Mouse (Mus musculus) erythroblast, embryonic 14.5 days (primary cell): ENCODE results near the gene Srp14. TPM values are rescaled to one million over a fixed set of nuclear protein-coding genes. Genes with fewer than 3 reads are reported as not detected.

Source experiments
- H3K27me3 ChIP-seq: 2 replicates; pipeline ENCODE4 v1.6.1; 2012; ENCODE audit warnings: inconsistent platforms; ENCODE audit not compliant: control insufficient read depth
- H3K36me3 ChIP-seq: 2 replicates; pipeline ENCODE4 v1.6.1; 2012; ENCODE audit warnings: mild to moderate bottlenecking, inconsistent platforms; ENCODE audit not compliant: control insufficient read depth
- H3K4me1 ChIP-seq: 2 replicates; pipeline ENCODE4 v1.6.1; 2012; ENCODE audit warnings: inconsistent platforms; ENCODE audit not compliant: control insufficient read depth
- H3K4me3 ChIP-seq: replicated peaks from 2 replicates; pipeline ENCODE3; 2012; ENCODE audit warnings: moderate library complexity, mild to moderate bottlenecking, inconsistent platforms
- H3K9me3 ChIP-seq: 2 replicates; pipeline ENCODE4 v1.6.1; 2012; ENCODE audit warnings: low read length, inconsistent platforms, mixed read lengths; ENCODE audit not compliant: control insufficient read depth
- GATA1 ChIP-seq: IDR thresholded peaks from 2 replicates; pipeline ENCODE4 v1.6.1; 2012; ENCODE audit warnings: low read length, inconsistent platforms, mixed read lengths
- TAL1 ChIP-seq: IDR thresholded peaks from 3 replicates; pipeline ENCODE4 v1.6.1; 2012; ENCODE audit warnings: low read length, inconsistent platforms, mixed read lengths
- polyA plus RNA-seq: library from polyadenylated mRNA; stranded (reverse); fragments of >175 nt; gene quantifications from 2 replicates; pipeline ENCODE4 v1.2.3, GENCODE M21; 2012

Srp14 gene
- polyA plus RNA-seq, 1 experiment: 4.5 TPM

DNA sequence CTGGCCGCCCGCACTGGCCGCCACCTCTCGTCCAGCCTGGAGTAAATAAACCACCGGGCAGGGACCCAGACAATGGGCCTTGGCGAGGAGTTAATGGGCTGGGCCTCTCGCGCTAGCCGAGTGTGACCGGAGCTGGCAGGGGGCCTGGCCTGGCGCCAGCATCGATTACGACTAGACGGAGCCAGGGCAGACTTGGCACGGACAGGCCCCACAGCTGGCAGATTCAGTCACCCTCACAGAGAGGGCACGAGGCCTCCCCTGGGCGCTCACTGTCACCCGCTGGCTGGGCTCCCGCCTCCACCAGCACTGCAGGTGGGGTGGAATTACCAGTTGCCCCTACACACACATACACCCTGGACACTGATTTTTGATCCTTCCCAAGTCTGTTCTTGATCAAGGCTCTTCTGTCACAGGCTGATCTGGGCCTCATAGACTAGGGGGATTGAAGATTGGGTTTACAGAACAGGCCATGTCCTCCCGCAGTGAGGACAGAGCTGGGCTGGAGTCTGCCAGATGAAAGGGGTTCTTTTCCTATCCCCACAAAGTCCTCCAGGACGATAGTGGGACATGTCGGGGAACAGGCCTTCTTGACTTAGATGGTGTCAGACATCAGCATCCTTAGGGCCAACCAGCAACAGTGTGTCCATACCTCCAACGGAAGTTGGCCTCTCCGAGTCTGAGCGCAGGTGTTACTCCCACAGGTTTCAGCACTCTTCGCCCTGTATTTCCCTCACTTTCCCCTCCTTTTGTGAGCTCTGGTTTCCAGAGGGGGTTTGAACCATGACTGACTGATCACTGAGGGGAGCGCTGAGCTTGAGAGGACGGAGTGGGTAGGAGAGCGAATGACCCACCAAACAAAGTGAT is 31.2 kb upstream of the Srp14 start:
- Histone ChIP-seq H3K4me3 (no peak overlapping the region), H3K36me3 (no peaks in the 10 kb centered on the region), H3K27me3 (no peaks in the 10 kb centered on the region), H3K4me1 (no peaks in the 10 kb centered on the region), H3K9me3 (no peaks in the 10 kb centered on the region)
- TF ChIP-seq GATA1 (no peak), TAL1 (no peak)

GRCm38 (mm10) chr2:118509688-118510446 is 30.4 kb upstream of the Srp14 start:
- H3K9me3 ChIP-seq: no peaks in the 10 kb centered on the region
- H3K27me3 ChIP-seq: no peaks in the 10 kb centered on the region
- H3K4me1 ChIP-seq: no peaks in the 10 kb centered on the region
- H3K4me3 ChIP-seq: no peak overlapping the region
- no peaks in the 10 kb centered on the region for H3K36me3 ChIP-seq
- TF ChIP-seq TAL1: no peak
- no peak for TF ChIP-seq GATA1

DNA sequence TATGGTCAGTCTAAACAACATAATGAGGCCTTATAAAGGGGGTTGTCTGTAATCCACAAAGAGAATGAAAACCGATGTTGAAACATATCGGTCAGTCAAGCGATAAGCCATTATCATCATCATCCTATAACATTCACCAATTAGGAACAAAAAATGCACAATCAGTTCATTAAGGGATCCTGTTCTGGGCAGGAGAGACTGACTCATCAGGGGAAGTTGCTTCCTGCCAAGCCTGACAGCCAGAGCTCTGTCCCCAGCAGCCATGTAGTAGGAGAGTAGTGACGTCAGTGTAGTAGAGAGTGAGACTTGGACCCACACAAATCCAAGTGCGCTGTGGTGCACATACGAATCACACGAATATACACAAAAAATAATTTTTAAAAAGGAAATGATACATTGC is 27.6 kb upstream of the Srp14 start:
- no peak for TF ChIP-seq TAL1
- no peak for TF ChIP-seq GATA1
- H3K36me3 ChIP-seq: no peaks in the 10 kb centered on the region
- H3K4me3 ChIP-seq: no peak overlapping the region

GRCm38 (mm10) chr2:118500191-118500590 is 20.7 kb upstream of the Srp14 start:
- Histone ChIP-seq H3K9me3 (no peaks in the 10 kb centered on the region), H3K27me3 (no peaks in the 10 kb centered on the region), H3K36me3 (no peaks in the 10 kb centered on the region), H3K4me1 (no peaks in the 10 kb centered on the region), H3K4me3 (no peak overlapping the region)
- TF ChIP-seq GATA1 (no peak), TAL1 (no peak)

More for the DNA sequence above, 27.6 kb upstream of the Srp14 start:
- no peaks in the 10 kb centered on the region for H3K4me1 ChIP-seq
- no peaks in the 10 kb centered on the region for H3K27me3 ChIP-seq
- H3K9me3 ChIP-seq: no peaks in the 10 kb centered on the region

DNA sequence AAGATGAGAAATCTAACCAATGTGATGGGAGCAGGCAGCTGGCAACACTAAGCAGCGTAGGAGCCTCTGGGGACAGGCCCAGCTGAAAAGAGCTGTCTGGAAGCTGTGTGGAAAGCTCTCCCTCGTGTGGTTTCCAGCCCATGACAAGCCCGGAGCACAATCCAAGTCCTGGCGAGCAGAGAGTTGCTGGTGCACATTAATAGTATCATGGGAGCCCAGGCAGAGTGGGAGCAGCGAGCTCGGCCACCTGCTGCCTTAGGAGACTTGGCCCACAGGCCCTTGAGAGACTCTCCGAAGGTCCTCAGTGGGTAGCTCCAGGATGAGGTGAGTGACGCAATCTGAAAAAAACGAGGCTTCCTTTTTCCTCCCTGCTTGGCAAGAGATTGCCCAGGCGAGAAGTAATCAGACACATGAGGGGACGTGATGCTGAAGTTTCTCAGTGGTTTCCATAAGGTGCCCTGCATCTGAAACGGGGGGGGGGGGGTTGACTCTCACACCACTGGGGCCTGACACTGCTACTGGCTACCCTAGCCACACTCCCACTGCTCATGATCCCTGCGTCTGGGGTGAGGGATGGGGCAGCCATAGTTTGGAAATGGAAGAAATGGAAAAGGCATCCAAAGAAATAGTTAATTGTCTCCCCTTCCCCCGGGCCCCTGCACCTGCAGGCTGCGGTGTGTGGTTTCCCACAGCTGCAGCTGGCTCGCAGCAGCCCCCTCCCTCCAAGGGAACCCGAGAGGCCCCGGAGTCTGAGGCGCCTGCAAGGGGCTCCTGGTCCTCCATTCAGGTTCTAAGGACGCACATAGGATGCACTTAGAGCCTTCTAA is 19.8 kb upstream of the Srp14 start:
- TF ChIP-seq GATA1 (no peak), TAL1 (no peak)
- Histone ChIP-seq H3K36me3 (no peaks in the 10 kb centered on the region), H3K27me3 (no peaks in the 10 kb centered on the region), H3K4me3 (no peak overlapping the region), H3K9me3 (no peaks in the 10 kb centered on the region), H3K4me1 (no peaks in the 10 kb centered on the region)

DNA sequence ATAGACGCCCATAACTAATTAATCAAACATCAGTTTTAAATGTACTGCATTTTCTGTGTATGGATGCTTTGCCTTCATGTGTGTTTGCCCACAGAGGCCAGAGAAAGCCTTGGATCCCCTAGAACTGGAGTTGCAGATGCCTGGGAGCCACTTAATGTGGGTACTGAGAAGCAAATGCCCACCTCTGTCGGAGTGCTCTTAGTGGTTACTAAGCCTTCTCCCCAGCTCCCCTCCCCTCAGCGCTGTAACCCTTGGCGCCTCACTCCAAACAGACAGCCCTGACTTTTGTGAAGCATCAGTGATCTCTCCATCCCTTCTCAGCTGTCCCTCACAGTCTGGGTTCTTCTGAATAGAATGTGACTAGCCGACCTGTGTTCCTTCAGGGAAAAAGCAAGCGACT is 19.0 kb upstream of the Srp14 start:
- H3K27me3 ChIP-seq: no peaks in the 10 kb centered on the region
- H3K9me3 ChIP-seq: no peaks in the 10 kb centered on the region
- no peaks in the 10 kb centered on the region for H3K4me1 ChIP-seq
- H3K36me3 ChIP-seq: no peaks in the 10 kb centered on the region
- TF ChIP-seq TAL1 (no peak), GATA1 (no peak)
- H3K4me3 ChIP-seq: no peak overlapping the region

GRCm38 (mm10) chr2:118497890-118498289 is 18.4 kb upstream of the Srp14 start:
- Histone ChIP-seq H3K9me3 (no peaks in the 10 kb centered on the region), H3K36me3 (no peaks in the 10 kb centered on the region), H3K4me1 (no peaks in the 10 kb centered on the region), H3K4me3 (no peak overlapping the region), H3K27me3 (no peaks in the 10 kb centered on the region)
- TF ChIP-seq TAL1 (no peak), GATA1 (no peak)

GRCm38 (mm10) chr2:118495024-118495423 is 15.5 kb upstream of the Srp14 start:
- H3K36me3 ChIP-seq: no peaks in the 10 kb centered on the region
- H3K27me3 ChIP-seq: no peaks in the 10 kb centered on the region
- H3K9me3 ChIP-seq: no peaks in the 10 kb centered on the region
- TF ChIP-seq GATA1: no peak
- TF ChIP-seq TAL1: no peak
- H3K4me1 ChIP-seq: no peaks in the 10 kb centered on the region
- H3K4me3 ChIP-seq: no peak overlapping the region

- Histone ChIP-seq H3K27me3 (no peaks in the 10 kb centered on the region), H3K36me3 (no peaks in the 10 kb centered on the region), H3K4me3 (no peak overlapping the region), H3K9me3 (no peaks in the 10 kb centered on the region), H3K4me1 (peaks cover 3% of the 10 kb centered on the region; the same call in 1 of the 2 replicates)
- no peak for TF ChIP-seq GATA1
- TF ChIP-seq TAL1: no peak
Observed at GRCm38 (mm10) chr2:118491741-118492395, 12.4 kb upstream of the Srp14 start.
